Mouse (Mus musculus) T-helper 2 cell (primary cell): Measurements from ENCODE around the gene Foxf2.

ENCODE experiments used
- in situ Hi-C: fragments of 300-600 bp; cut with MboI, MseI; formaldehyde crosslinking; loops from one replicate; pipeline ENCODE4 v1.15.1; 2025; ENCODE audit warnings: high pct_unique_total_duplicates

Foxf2 gene

GRCm38 (mm10) chr13:31624966-31625332 is 667 bp upstream of the Foxf2 start:
- in situ Hi-C loops = loop anchor here (25.0 kb wide), 1 partner anchor 1063 kb away; no protein-coding TSS in a partner anchor

GRCm38 (mm10) chr13:31626183-31626801 is 676 bp downstream of the Foxf2 start:
- in situ Hi-C loops = loop anchor here (25.0 kb wide), 1 partner anchor 1064 kb away; no protein-coding TSS in a partner anchor

GRCm38 (mm10) chr13:31626991-31627625 is 1.5 kb downstream of the Foxf2 start:
- in situ Hi-C loops = loop anchor here (25.0 kb wide), 1 partner anchor 1065 kb away; no protein-coding TSS in a partner anchor

- in situ Hi-C loops = loop anchor here (25.0 kb wide), 1 partner anchor 1066 kb away; no protein-coding TSS in a partner anchor
Observed at GRCm38 (mm10) chr13:31627864-31628690, 2.5 kb downstream of the Foxf2 start.

GRCm38 (mm10) chr13:31628691-31629180 is 3.1 kb downstream of the Foxf2 start:
- in situ Hi-C loops = loop anchor here (25.0 kb wide), 1 partner anchor 1066 kb away; no protein-coding TSS in a partner anchor

- in situ Hi-C loops = loop anchor here (25.0 kb wide), 1 partner anchor 1067 kb away; no protein-coding TSS in a partner anchor
Observed at GRCm38 (mm10) chr13:31629321-31629851, 3.8 kb downstream of the Foxf2 start.

- in situ Hi-C loops = loop anchor here (10.0 to 25.0 kb wide), 2 partner anchors 925 to 1068 kb away; no protein-coding TSS in a partner anchor
Observed at GRCm38 (mm10) chr13:31630051-31630450, 4.4 kb downstream of the Foxf2 start.

GRCm38 (mm10) chr13:31630551-31630950 is 4.9 kb downstream of the Foxf2 start:
- in situ Hi-C loops = loop anchor here (10.0 to 25.0 kb wide), 2 partner anchors 926 to 1068 kb away; no protein-coding TSS in a partner anchor

- in situ Hi-C loops = loop anchor here (10.0 to 25.0 kb wide), 2 partner anchors 926 to 1069 kb away; no protein-coding TSS in a partner anchor
Observed at GRCm38 (mm10) chr13:31631291-31631690, 5.7 kb downstream of the Foxf2 start.

- in situ Hi-C loops = loop anchor here (10.0 to 25.0 kb wide), 2 partner anchors 928 to 1070 kb away; no protein-coding TSS in a partner anchor
Observed at GRCm38 (mm10) chr13:31632450-31632849, 6.8 kb downstream of the Foxf2 start.

GRCm38 (mm10) chr13:31633259-31633658 is 7.6 kb downstream of the Foxf2 start:
- in situ Hi-C loops = loop anchor here (10.0 to 25.0 kb wide), 2 partner anchors 928 to 1071 kb away; no protein-coding TSS in a partner anchor

- in situ Hi-C loops = loop anchor here (10.0 to 25.0 kb wide), 2 partner anchors 931 to 1073 kb away; no protein-coding TSS in a partner anchor
Observed at GRCm38 (mm10) chr13:31635546-31635945, 9.9 kb downstream of the Foxf2 start.

- in situ Hi-C loops = loop anchor here (25.0 kb wide), 1 partner anchor 1079 kb away; no protein-coding TSS in a partner anchor
Observed at GRCm38 (mm10) chr13:31641517-31641916, 15.9 kb downstream of the Foxf2 start.

GRCm38 (mm10) chr13:31652131-31652745 is 26.6 kb downstream of the Foxf2 start:
- in situ Hi-C loops = no loop called here

GRCm38 (mm10) chr13:31656249-31656648 is 30.6 kb downstream of the Foxf2 start:
- in situ Hi-C loops = no loop called here

- in situ Hi-C loops = no loop called here
Observed at GRCm38 (mm10) chr13:31658212-31658611, 32.6 kb downstream of the Foxf2 start.

- in situ Hi-C loops = no loop called here
Observed at GRCm38 (mm10) chr13:31658963-31659362, 33.3 kb downstream of the Foxf2 start.

- in situ Hi-C loops = no loop called here
Observed at GRCm38 (mm10) chr13:31661211-31661610, 35.6 kb downstream of the Foxf2 start.

- in situ Hi-C loops = no loop called here
Observed at GRCm38 (mm10) chr13:31665376-31665775, 39.8 kb downstream of the Foxf2 start.

GRCm38 (mm10) chr13:31667919-31668524 is 42.4 kb downstream of the Foxf2 start:
- in situ Hi-C loops = no loop called here
